Mouse (Mus musculus) E14TG2a.4 (cell line): ENCODE data around the gene Iqcf5.

Source experiments
- CTCF ChIP-seq: conservative IDR thresholded peaks from 2 replicates; pipeline ENCODE4 v1.5.1; 2014; ENCODE audit warnings: low read length
- NANOG ChIP-seq: IDR thresholded peaks from 2 replicates; pipeline ENCODE4 v1.6.1; 2014; ENCODE audit warnings: borderline replicate concordance, low read length, mixed read lengths
- POU5F1 ChIP-seq: IDR thresholded peaks from 2 replicates; pipeline ENCODE4 v1.6.1; 2014; ENCODE audit warnings: low read length, borderline replicate concordance

GRCm38 (mm10) chr9:106513566-106513965, 807 bp upstream of the Iqcf5 start:
- no peak for TF ChIP-seq CTCF
- TF ChIP-seq POU5F1, result no peak
- TF ChIP-seq NANOG, result no peak
